In the genomic region with DNA sequence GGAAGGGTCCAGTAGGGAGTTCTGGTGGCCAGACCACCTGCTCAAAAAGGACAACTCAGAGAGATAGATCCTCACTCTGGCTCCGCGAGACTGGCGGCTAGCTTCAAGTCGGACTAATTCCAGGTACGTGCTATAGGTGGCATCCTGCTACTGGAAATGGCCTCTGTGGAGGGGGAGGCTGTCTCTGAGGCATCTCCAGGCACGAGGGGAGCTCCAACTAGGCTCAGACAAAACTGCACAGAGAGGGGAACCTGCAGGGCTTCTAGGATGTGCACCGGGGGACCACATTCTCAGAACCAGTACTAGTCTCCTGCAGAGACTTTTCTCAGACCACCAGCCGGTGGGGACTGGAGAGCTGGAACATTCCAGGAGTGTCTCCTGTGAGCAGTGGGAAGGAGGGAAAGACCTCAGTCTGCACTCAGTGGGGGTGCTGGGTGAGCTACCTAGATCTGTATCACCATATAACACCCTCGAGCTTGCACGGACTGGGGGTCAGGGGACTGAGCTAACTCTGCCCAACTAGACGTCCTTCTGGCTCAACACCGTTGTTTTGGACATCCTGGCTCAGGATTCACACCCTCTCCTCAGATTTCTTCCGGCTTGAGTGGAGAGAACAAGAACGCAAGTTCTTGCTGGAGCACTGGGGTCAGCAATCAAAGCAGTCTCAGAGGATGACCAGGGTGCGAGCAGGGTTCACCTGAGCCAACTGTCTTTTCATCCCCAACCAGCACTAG, we compare ENCODE assay signal across 8 mouse cellular contexts. TPM values are rescaled to one million over a fixed set of nuclear protein-coding genes. Genes with fewer than 3 reads are reported as not detected.
DNase-seq lines count a peak whose midpoint lies in the region; ATAC-seq and TF ChIP-seq lines count a peak whose summit lies in the region.

No protein-coding gene starts in this region.

- H3K36me3 ChIP-seq in C2C12 (ENCODE audit: control insufficient read depth, insufficient read depth) = no peaks in the 10 kb centered on the region
- H3K36me3 ChIP-seq in hindbrain, embryonic 10.5 days = no peaks in the 10 kb centered on the region
- H3K36me3 ChIP-seq in lung, postnatal 0 days (ENCODE audit: insufficient read depth, low read length) = no peaks in the 10 kb centered on the region
- H3K36me3 ChIP-seq in thymus, adult 2 months (ENCODE audit: control insufficient read depth, insufficient read depth, low read length) = no peaks in the 10 kb centered on the region

- no peak overlapping the region for H3ac ChIP-seq in C2C12 (ENCODE audit: control insufficient read depth, insufficient read length, low read depth)

- H3K4me2 ChIP-seq in lung, postnatal 0 days (replicated peaks; ENCODE audit: low read depth, low read length) = no peak overlapping the region

- no peaks in the 10 kb centered on the region for H3K79me3 ChIP-seq in C2C12 (ENCODE audit: low read depth)

- no peak overlapping the region for H3K27ac ChIP-seq in cerebellum, adult 2 months (ENCODE audit: insufficient read depth, low read length)
- H3K27ac ChIP-seq in hindbrain, embryonic 10.5 days = peak overlapping the region; percentile 90
- no peak overlapping the region for H3K27ac ChIP-seq in lung, postnatal 0 days (ENCODE audit: low read length)
- no peak overlapping the region for H3K27ac ChIP-seq in thymus, adult 2 months (ENCODE audit: control insufficient read depth, insufficient read depth, low read length)

- H3K79me2 ChIP-seq in C2C12 (ENCODE audit: control insufficient read depth, insufficient read depth) = no peaks in the 10 kb centered on the region

- 4% methylated on average over 15 of the region's 15 CpGs for WGBS in cerebellum, adult 2 months
- 4% methylated on average over 15 of the region's 15 CpGs for WGBS in hindbrain, embryonic 10.5 days
- WGBS in lung, postnatal 0 days = 6% methylated on average over 15 of the region's 15 CpGs
- WGBS in thymus, adult 2 months = 14% methylated on average over 15 of the region's 15 CpGs

- no peak for TF ChIP-seq EP300 in lung, postnatal 0 days (IDR thresholded peaks at IDR 0.05)

- peak; percentile 82 for TF ChIP-seq CTCF in cerebellum, adult 2 months (IDR thresholded peaks at IDR 0.05; ENCODE audit: borderline replicate concordance, insufficient read depth, low read depth, low read length)
- peak; percentile 26 for TF ChIP-seq CTCF in C2C12 (IDR thresholded peaks at IDR 0.05; ENCODE audit: control insufficient read depth, insufficient read depth, insufficient read length)
- peak; percentile 70 for TF ChIP-seq CTCF in lung, postnatal 0 days (IDR thresholded peaks at IDR 0.05)
- TF ChIP-seq CTCF in thymus, adult 2 months (IDR thresholded peaks at IDR 0.05; ENCODE audit: borderline replicate concordance, control insufficient read depth, extremely low read depth, insufficient read depth, low read length, poor library complexity) = peak; percentile 15; the same call in 1 of the 2 replicates

- no peak overlapping the region for H3K4me3 ChIP-seq in cerebellum, adult 2 months (replicated peaks; ENCODE audit: insufficient read depth, low read depth, low read length)
- no peak overlapping the region for H3K4me3 ChIP-seq in C2C12 (ENCODE audit: insufficient read depth, poor library complexity, severe bottlenecking)
- H3K4me3 ChIP-seq in hindbrain, embryonic 10.5 days = peak overlapping the region; percentile 55; the same call in 1 of the 2 replicates
- H3K4me3 ChIP-seq in lung, postnatal 0 days (ENCODE audit: low read depth, low read length) = no peak overlapping the region
- no peak overlapping the region for H3K4me3 ChIP-seq in thymus, adult 2 months (ENCODE audit: control insufficient read depth, insufficient read depth, low read length)

- peaks cover 11% of the 10 kb centered on the region; the same call in 1 of the 2 replicates for H3K27me3 ChIP-seq in cerebellum, adult 2 months (ENCODE audit: control insufficient read depth, insufficient read depth, low read length)
- H3K27me3 ChIP-seq in C2C12 (ENCODE audit: control insufficient read depth, insufficient read depth, insufficient read length) = peaks cover 32% of the 10 kb centered on the region
- H3K27me3 ChIP-seq in hindbrain, embryonic 10.5 days (ENCODE audit: insufficient read depth, poor library complexity, severe bottlenecking) = peaks cover 100% of the 10 kb centered on the region
- H3K27me3 ChIP-seq in lung, postnatal 0 days (replicated peaks; ENCODE audit: insufficient read depth, low read length) = peaks cover 86% of the 10 kb centered on the region
- peaks cover 44% of the 10 kb centered on the region for H3K27me3 ChIP-seq in thymus, adult 2 months (ENCODE audit: control insufficient read depth, insufficient read depth, low read length)

- H3K9me3 ChIP-seq in hindbrain, embryonic 10.5 days = no peaks in the 10 kb centered on the region
- no peaks in the 10 kb centered on the region for H3K9me3 ChIP-seq in lung, postnatal 0 days (ENCODE audit: low read length)

- no peak for ATAC-seq in lung, postnatal 0 days

- DNase-seq in cerebellum, adult 2 months = peak; percentile 61 to 74
- DNase-seq in cerebellum, adult 11 months = no peak
- DNase-seq in embryo, embryonic 11 days = peak; percentile 75
- peak; percentile 49 for DNase-seq in hindbrain, embryonic 10.5 days (ENCODE audit: low spot score)
- peak; percentile 51 for DNase-seq in lung, postnatal 0 days (ENCODE audit: low spot score)
- DNase-seq in thymus, adult 2 months = peak; percentile 67
- DNase-seq in layer of hippocampus, adult 11-12 months (ENCODE audit: low spot score) = no peak

- no peak for TF ChIP-seq POLR2A in cerebellum, adult 2 months (IDR thresholded peaks at IDR 0.05; ENCODE audit: borderline replicate concordance, insufficient read depth, low read length)
- no peak for TF ChIP-seq POLR2A in thymus, adult 2 months (IDR thresholded peaks at IDR 0.05; ENCODE audit: control insufficient read depth, extremely low read depth, insufficient read depth, low read length, poor library complexity)

- H3K4me1 ChIP-seq in cerebellum, adult 2 months (ENCODE audit: control insufficient read depth, insufficient read depth, low read length) = peaks cover 11% of the 10 kb centered on the region
- peaks cover 73% of the 10 kb centered on the region for H3K4me1 ChIP-seq in hindbrain, embryonic 10.5 days (replicated peaks)
- H3K4me1 ChIP-seq in lung, postnatal 0 days (ENCODE audit: insufficient read depth, low read depth, low read length) = peaks cover 11% of the 10 kb centered on the region; the same call in 1 of the 2 replicates
- peaks cover 58% of the 10 kb centered on the region for H3K4me1 ChIP-seq in thymus, adult 2 months (replicated peaks; ENCODE audit: control insufficient read depth, insufficient read depth, low read length)

- no peak overlapping the region for H3K9ac ChIP-seq in lung, postnatal 0 days (replicated peaks; ENCODE audit: low read depth)

TF ChIP-seq in C2C12, 6 proteins besides CTCF, POLR2A, EP300 and RAD21:
- no peak for TF ChIP-seq MYOG (IDR thresholded peaks at IDR 0.05; ENCODE audit: control insufficient read depth, extremely low read depth, insufficient read length)
- no peak for TF ChIP-seq CEBPB (IDR thresholded peaks at IDR 0.05; ENCODE audit: low read depth)
- no peak for TF ChIP-seq FOSL1 (IDR thresholded peaks at IDR 0.05; ENCODE audit: insufficient read depth, low read length, poor library complexity, severe bottlenecking)
- TF ChIP-seq MAX (IDR thresholded peaks at IDR 0.05) = no peak
- TF ChIP-seq USF1 (IDR thresholded peaks at IDR 0.05; ENCODE audit: low read depth) = no peak
- no peak for TF ChIP-seq MYOD1 (IDR thresholded peaks at IDR 0.05; ENCODE audit: control insufficient read depth, insufficient read length, low read depth)

RNA-seq across cellular contexts. Expression of a gene that starts 11.3 kb away (rescaled TPM):
- 8.7 and 10.5 TPM in 2 replicates for polyA plus RNA-seq in cerebellum, adult 2 months (2012; rRNA removed)
- polyA plus RNA-seq in C2C12 (2012; fragmentation: generic; extraction: Trizol) = 6.4 TPM
- 11.2 and 13.0 TPM in 2 replicates for polyA plus RNA-seq in hindbrain, embryonic 10.5 days (2016; fragmentation: Nextera tagmentation; extraction: Ambion mirVana)
- polyA plus RNA-seq in lung, postnatal 0 days (2015; fragmentation: Nextera tagmentation; extraction: Ambion mirVana) = 9.4 and 9.8 TPM in 2 replicates
- polyA plus RNA-seq in thymus, adult 2 months (2012; rRNA removed) = 8.1 and 8.2 TPM in 2 replicates

RNA-seq across cellular contexts. Expression of a gene that starts 29.3 kb away (rescaled TPM):
- polyA plus RNA-seq in cerebellum, adult 2 months (2012; rRNA removed) = 4.1 and 4.6 TPM in 2 replicates
- 14.8 TPM for polyA plus RNA-seq in C2C12 (2012; fragmentation: generic; extraction: Trizol)
- 86.6 and 112 TPM in 2 replicates for polyA plus RNA-seq in hindbrain, embryonic 10.5 days (2016; fragmentation: Nextera tagmentation; extraction: Ambion mirVana)
- polyA plus RNA-seq in lung, postnatal 0 days (2015; fragmentation: Nextera tagmentation; extraction: Ambion mirVana) = 6.2 and 6.9 TPM in 2 replicates
- polyA plus RNA-seq in thymus, adult 2 months (2012; rRNA removed) = 20.6 and 22.5 TPM in 2 replicates

RNA-seq across cellular contexts. Expression of a gene that starts 33.9 kb away (rescaled TPM):
- 50.1 and 57.6 TPM in 2 replicates for polyA plus RNA-seq in cerebellum, adult 2 months (2012; rRNA removed)
- polyA plus RNA-seq in C2C12 (2012; fragmentation: generic; extraction: Trizol) = 12.1 TPM
- 4.4 and 8.2 TPM in 2 replicates for polyA plus RNA-seq in hindbrain, embryonic 10.5 days (2016; fragmentation: Nextera tagmentation; extraction: Ambion mirVana)
- polyA plus RNA-seq in lung, postnatal 0 days (2015; fragmentation: Nextera tagmentation; extraction: Ambion mirVana) = 8.9 and 9.7 TPM in 2 replicates
- polyA plus RNA-seq in thymus, adult 2 months (2012; rRNA removed) = 54.7 and 56.8 TPM in 2 replicates

Comparison
In these comparisons a context has a peak if more than half of its experiments do, and no peak if none do; other contexts are left out.
1. DNase-seq: peak in cerebellum, adult 2 months (2 of 2), embryo, embryonic 11 days (single experiment), hindbrain, embryonic 10.5 days (single experiment), lung, postnatal 0 days (single experiment) and thymus, adult 2 months (single experiment); none in cerebellum, adult 11 months (single experiment) and layer of hippocampus, adult 11-12 months (single experiment).
2. CTCF ChIP-seq: peak in every context shown above with its lines; median percentile 82 in cerebellum, adult 2 months; 70 in lung, postnatal 0 days; 26 in C2C12; 15 in thymus, adult 2 months.